Mouse (Mus musculus) liver, embryonic 12.5 days (tissue): ENCODE results near the gene Gm5134. TPM values are rescaled to one million over a fixed set of nuclear protein-coding genes. Genes with fewer than 3 reads are reported as not detected.

Experiments
- ATAC-seq: fragments of 200-750 bp; cut with Nextera tagmentation; 2 replicates; pipeline ENCODE4 v1.8.0; 2017; ENCODE audit warnings: moderate number of reproducible peaks, mild to moderate bottlenecking, moderate library complexity
- H3K27ac ChIP-seq: fragments of 300-500 bp; sonication (generic); 2 replicates; pipeline ENCODE4 v1.5.1; 2016; ENCODE audit warnings: mild to moderate bottlenecking
- H3K27me3 ChIP-seq: fragments of 300-500 bp; sonication (generic); replicated peaks from 2 replicates; pipeline ENCODE4 v1.6.1; 2016; ENCODE audit warnings: mild to moderate bottlenecking, moderate library complexity
- H3K36me3 ChIP-seq: fragments of 300-500 bp; sonication (generic); 2 replicates; pipeline ENCODE4 v1.6.1; 2016; ENCODE audit warnings: mild to moderate bottlenecking, moderate library complexity
- H3K4me1 ChIP-seq: fragments of 300-500 bp; sonication (generic); 2 replicates; pipeline ENCODE4 v1.6.1; 2016
- H3K4me2 ChIP-seq: fragments of 300-500 bp; sonication (generic); 2 replicates; pipeline ENCODE4 v1.6.1; 2016; ENCODE audit warnings: mild to moderate bottlenecking, moderate library complexity
- H3K4me3 ChIP-seq: fragments of 300-500 bp; sonication (generic); 2 replicates; pipeline ENCODE4 v1.5.1; 2016; ENCODE audit warnings: mild to moderate bottlenecking, moderate library complexity
- H3K9ac ChIP-seq: fragments of 300-500 bp; sonication (generic); 2 replicates; pipeline ENCODE4 v1.6.1; 2016; ENCODE audit warnings: mild to moderate bottlenecking, moderate library complexity
- H3K9me3 ChIP-seq: fragments of 300-500 bp; sonication (generic); replicated peaks from 2 replicates; pipeline ENCODE4 v1.6.1; 2016; ENCODE audit warnings: mild to moderate bottlenecking, moderate library complexity
- WGBS: fragments of 180-500 bp; shearing (Covaris S2); methylation state at CpG from one replicate; pipeline ENCODE4 v1.1.7; 2016; ENCODE audit not compliant: insufficient replicate concordance; 5-methylcytosine and 5-hydroxymethylcytosine counted together
- polyA plus RNA-seq: library from polyadenylated mRNA; unstranded; fragments of >200 nt; fragmentation: Nextera tagmentation; extraction: Ambion mirVana; gene quantifications from 2 replicates; pipeline ENCODE4 v1.2.1, GENCODE M21; 2016

Gm5134 gene
- polyA plus RNA-seq, 1 experiment from 2014 or later, result 0.07 TPM

- Histone ChIP-seq H3K27me3 (0 out of 2 replicates have a peak, but pooled peaks cover under 1% of the 10 kb centered on the region), H3K4me1 (no peaks in the 10 kb centered on the region), H3K9me3 (no peaks in the 10 kb centered on the region), H3K36me3 (no peaks in the 10 kb centered on the region), H3K9ac (no peak overlapping the region), H3K27ac (no peak overlapping the region), H3K4me2 (no peak overlapping the region), H3K4me3 (no peak overlapping the region)
- 61% methylated on average over 6 of the region's 6 CpGs for WGBS
- ATAC-seq, result no peak
These were observed 52.1 kb downstream of the Gm5134 start for GRCm38 (mm10) chr10:76006385-76006784.

GRCm38 (mm10) chr10:76009812-76010211 lies 55.5 kb downstream of the Gm5134 start:
- no peaks in the 10 kb centered on the region for H3K4me1 ChIP-seq
- no peak for ATAC-seq
- no peak overlapping the region for H3K4me3 ChIP-seq
- H3K36me3 ChIP-seq, result no peaks in the 10 kb centered on the region
- H3K9ac ChIP-seq, result no peak overlapping the region
- H3K27me3 ChIP-seq, result no peaks in the 10 kb centered on the region
- no peak overlapping the region for H3K4me2 ChIP-seq
- no peaks in the 10 kb centered on the region for H3K9me3 ChIP-seq
- no peak overlapping the region for H3K27ac ChIP-seq
- 73% methylated on average over 3 of the region's 3 CpGs for WGBS

GRCm38 (mm10) chr10:76012922-76013321 lies 58.6 kb downstream of the Gm5134 start:
- H3K9me3 ChIP-seq, result no peaks in the 10 kb centered on the region; the same call in 1 of the 2 replicates
- no peak overlapping the region for H3K9ac ChIP-seq
- H3K4me2 ChIP-seq, result no peak overlapping the region
- no peaks in the 10 kb centered on the region for H3K36me3 ChIP-seq
- no peak overlapping the region for H3K27ac ChIP-seq
- no peaks in the 10 kb centered on the region for H3K27me3 ChIP-seq
- no peak for ATAC-seq
- 68% methylated on average over 6 of the region's 6 CpGs for WGBS
- H3K4me3 ChIP-seq, result no peak overlapping the region
- H3K4me1 ChIP-seq, result no peaks in the 10 kb centered on the region

GRCm38 (mm10) chr10:76016886-76017285 lies 62.6 kb downstream of the Gm5134 start:
- Histone ChIP-seq H3K4me3 (no peak overlapping the region), H3K36me3 (no peaks in the 10 kb centered on the region), H3K9me3 (no peaks in the 10 kb centered on the region; the same call in 1 of the 2 replicates), H3K4me2 (no peak overlapping the region), H3K4me1 (peaks cover 7% of the 10 kb centered on the region), H3K9ac (no peak overlapping the region), H3K27ac (no peak overlapping the region), H3K27me3 (no peaks in the 10 kb centered on the region)
- no peak for ATAC-seq
- 74% methylated on average over 3 of the region's 3 CpGs for WGBS

- whole genome bisulfite sequencing, result 20% methylated on average over 3 of the region's 3 CpGs
- Histone ChIP-seq H3K27ac (no peak overlapping the region), H3K36me3 (no peaks in the 10 kb centered on the region), H3K4me2 (no peak overlapping the region), H3K27me3 (no peaks in the 10 kb centered on the region), H3K4me1 (peaks cover 11% of the 10 kb centered on the region), H3K4me3 (no peak overlapping the region), H3K9ac (no peak overlapping the region), H3K9me3 (0 out of 2 replicates have a peak, but pooled peaks cover 6% of the 10 kb centered on the region)
- ATAC-seq, result peak; percentile 59
These were observed 67.4 kb downstream of the Gm5134 start for GRCm38 (mm10) chr10:76021728-76022127.

GRCm38 (mm10) chr10:76023921-76024320 lies 69.6 kb downstream of the Gm5134 start:
- Histone ChIP-seq H3K9ac (no peak overlapping the region), H3K27me3 (no peaks in the 10 kb centered on the region), H3K4me3 (no peak overlapping the region), H3K4me2 (no peak overlapping the region), H3K27ac (no peak overlapping the region), H3K4me1 (peaks cover 22% of the 10 kb centered on the region), H3K9me3 (0 out of 2 replicates have a peak, but pooled peaks cover 6% of the 10 kb centered on the region), H3K36me3 (no peaks in the 10 kb centered on the region)
- 82% methylated on average over 6 of the region's 6 CpGs for WGBS
- no peak for ATAC-seq

GRCm38 (mm10) chr10:76025470-76026190 lies 71.3 kb downstream of the Gm5134 start:
- whole genome bisulfite sequencing, result 79% methylated on average over 10 of the region's 10 CpGs
- H3K9me3 ChIP-seq, result 0 out of 2 replicates have a peak, but pooled peaks cover 6% of the 10 kb centered on the region
- peaks cover 27% of the 10 kb centered on the region for H3K4me1 ChIP-seq
- no peak for ATAC-seq
- no peak overlapping the region for H3K27ac ChIP-seq
- H3K36me3 ChIP-seq, result no peaks in the 10 kb centered on the region
- no peak overlapping the region for H3K4me3 ChIP-seq
- no peak overlapping the region for H3K4me2 ChIP-seq
- no peak overlapping the region for H3K9ac ChIP-seq
- no peaks in the 10 kb centered on the region for H3K27me3 ChIP-seq

GRCm38 (mm10) chr10:76027127-76028015 lies 73.1 kb downstream of the Gm5134 start:
- 57% methylated on average over 12 of the region's 12 CpGs for WGBS
- Histone ChIP-seq H3K4me2 (no peak overlapping the region), H3K9ac (no peak overlapping the region), H3K36me3 (no peaks in the 10 kb centered on the region), H3K4me3 (no peak overlapping the region), H3K27me3 (no peaks in the 10 kb centered on the region), H3K27ac (no peak overlapping the region), H3K9me3 (0 out of 2 replicates have a peak, but pooled peaks cover 6% of the 10 kb centered on the region), H3K4me1 (peaks cover 25% of the 10 kb centered on the region)
- no peak for ATAC-seq

- Histone ChIP-seq H3K36me3 (no peaks in the 10 kb centered on the region), H3K27ac (no peak overlapping the region), H3K4me3 (no peak overlapping the region), H3K9ac (no peak overlapping the region), H3K9me3 (0 out of 2 replicates have a peak, but pooled peaks cover 6% of the 10 kb centered on the region), H3K4me2 (no peak overlapping the region), H3K4me1 (peaks cover 25% of the 10 kb centered on the region), H3K27me3 (no peaks in the 10 kb centered on the region)
- ATAC-seq, result no peak
- 18% methylated on average over 4 of the region's 4 CpGs for WGBS
These were observed 73.7 kb downstream of the Gm5134 start for GRCm38 (mm10) chr10:76028016-76028366.

- Histone ChIP-seq H3K4me1 (peaks cover 29% of the 10 kb centered on the region), H3K9me3 (0 out of 2 replicates have a peak, but pooled peaks cover 6% of the 10 kb centered on the region), H3K9ac (no peak overlapping the region), H3K4me3 (no peak overlapping the region), H3K4me2 (no peak overlapping the region), H3K27me3 (no peaks in the 10 kb centered on the region), H3K36me3 (no peaks in the 10 kb centered on the region), H3K27ac (no peak overlapping the region)
- WGBS, result 77% methylated on average over 9 of the region's 9 CpGs
- no peak for ATAC-seq
These were observed 74.1 kb downstream of the Gm5134 start for GRCm38 (mm10) chr10:76028396-76028795.

- Histone ChIP-seq H3K4me3 (no peak overlapping the region), H3K9ac (no peak overlapping the region), H3K9me3 (0 out of 2 replicates have a peak, but pooled peaks cover 3% of the 10 kb centered on the region), H3K27me3 (no peaks in the 10 kb centered on the region), H3K4me1 (peaks cover 38% of the 10 kb centered on the region), H3K27ac (no peak overlapping the region), H3K4me2 (no peak overlapping the region), H3K36me3 (no peaks in the 10 kb centered on the region)
- WGBS, result 76% methylated on average over 5 of the region's 5 CpGs
- no peak for ATAC-seq
These were observed 75.0 kb downstream of the Gm5134 start for GRCm38 (mm10) chr10:76029276-76029675.

- 38% methylated on average over 5 of the region's 5 CpGs for WGBS
- Histone ChIP-seq H3K4me2 (no peak overlapping the region), H3K36me3 (peaks cover 7% of the 10 kb centered on the region; the same call in 1 of the 2 replicates), H3K4me1 (peaks cover 46% of the 10 kb centered on the region), H3K27ac (no peak overlapping the region), H3K9ac (no peak overlapping the region), H3K27me3 (no peaks in the 10 kb centered on the region), H3K4me3 (no peak overlapping the region), H3K9me3 (no peaks in the 10 kb centered on the region)
- no peak for ATAC-seq
These were observed 76.2 kb downstream of the Gm5134 start for GRCm38 (mm10) chr10:76030496-76030895.
